ENCODE assay signal across 24 mouse cellular contexts in genomic region chr4:83441050-83441449, GRCm38 (mm10). TPM values are rescaled to one million over a fixed set of nuclear protein-coding genes. Genes with fewer than 3 reads are reported as not detected.
A peak's percentile ranks its signal among the peaks of the same experiment; 100 is the strongest.
DNase-seq lines count a peak whose midpoint lies in the region; ATAC-seq and TF ChIP-seq lines count a peak whose summit lies in the region.
"Had no signal": no experiment of that assay in that cellular context is flagged by ENCODE, and none has a peak within 500 bp of the region (broad histone marks: within the 10 kb centered on the region; RNA-seq: fewer than 3 reads in every experiment).

No protein-coding gene starts in this region.

- no peaks in the 10 kb centered on the region for H3K9me3 ChIP-seq in intestine, embryonic 14.5 days (ENCODE audit: control insufficient read depth, low read length)
- no peaks in the 10 kb centered on the region for H3K9me3 ChIP-seq in intestine, postnatal 0 days (ENCODE audit: control insufficient read depth)
- H3K9me3 ChIP-seq: embryonic facial prominence, embryonic 12.5 days; embryonic facial prominence, embryonic 15.5 days; G1E; hindbrain, embryonic 12.5 days; hindbrain, embryonic 15.5 days had no signal

- no peaks in the 10 kb centered on the region for H3K27me3 ChIP-seq in intestine, embryonic 14.5 days (replicated peaks; ENCODE audit: control insufficient read depth, insufficient read depth, low read length)
- H3K27me3 ChIP-seq in intestine, postnatal 0 days (replicated peaks; ENCODE audit: control insufficient read depth, insufficient read depth, low read length), result no peaks in the 10 kb centered on the region
- H3K27me3 ChIP-seq: embryonic facial prominence, embryonic 12.5 days; embryonic facial prominence, embryonic 15.5 days; hindbrain, embryonic 12.5 days; hindbrain, embryonic 15.5 days; Patski had no signal

- intact Hi-C loops in left cerebral cortex, adult 2 months (cut with DNase I), result no loop called here
- intact Hi-C loops in left cerebral cortex, postnatal 4 days (cut with DNase I), result no loop called here

- no peak overlapping the region for H3K4me2 ChIP-seq in intestine, embryonic 14.5 days (ENCODE audit: low read length)
- no peak overlapping the region for H3K4me2 ChIP-seq in intestine, postnatal 0 days (replicated peaks; ENCODE audit: low read depth)
- H3K4me2 ChIP-seq: embryonic facial prominence, embryonic 12.5 days; embryonic facial prominence, embryonic 15.5 days; heart, embryonic 11.5 days; hindbrain, embryonic 12.5 days; hindbrain, embryonic 15.5 days had no signal

- no peak overlapping the region for H3K9ac ChIP-seq in intestine, embryonic 14.5 days (ENCODE audit: low read length)
- H3K9ac ChIP-seq in intestine, postnatal 0 days (ENCODE audit: low read depth, low read length), result no peak overlapping the region
- H3K9ac ChIP-seq: embryonic facial prominence, embryonic 12.5 days; embryonic facial prominence, embryonic 15.5 days; forebrain, postnatal 0 days; hindbrain, embryonic 12.5 days; hindbrain, embryonic 15.5 days had no signal

- TF ChIP-seq CTCF in intestine, postnatal 0 days (IDR thresholded peaks at IDR 0.05; ENCODE audit: low read depth), result no peak
- TF ChIP-seq CTCF in left cerebral cortex, adult 2 months (IDR thresholded peaks at IDR 0.05), result no peak

- ATAC-seq in intestine, embryonic 14.5 days (replicated peaks; ENCODE audit: low FRiP score, low TSS enrichment, low read depth), result no peak
- ATAC-seq in intestine, postnatal 0 days, result no peak
- ATAC-seq in CD4-positive, CD25-positive, alpha-beta regulatory T cell, adult 4 months, result no peak
- ATAC-seq: forebrain, embryonic 14.5 days; forebrain, postnatal 0 days; Patski had no signal

- peak; percentile 2 for DNase-seq in intestine, embryonic 14.5 days (ENCODE audit: low spot score)
- no peak for DNase-seq in left cerebral cortex, adult 2 months (ENCODE audit: extremely low spot score in 1 of 2, low spot score in 2 of 2)
- no peak for DNase-seq in left cerebral cortex, postnatal 4 days
- DNase-seq in brain, adult 2 months (ENCODE audit: low read depth, low spot score), result peak; percentile 39
- DNase-seq in spleen, postnatal 4 days (ENCODE audit: low spot score in 2 of 2), result no peak
- DNase-seq: adrenal gland, postnatal 10 days; adrenal gland, postnatal 36 days; cerebellum, adult 11 months; cerebellum, adult 2 months; cerebellum, adult 9-11 months; cerebellum, postnatal 25 days; forebrain, postnatal 0 days; gastrocnemius, postnatal 10 days; gastrocnemius, postnatal 36 days had no signal

- WGBS in intestine, embryonic 14.5 days, result 91% methylated on average over 4 of the region's 4 CpGs
- 90% methylated on average over 4 of the region's 4 CpGs for WGBS in intestine, postnatal 0 days

- H3K27ac ChIP-seq in intestine, embryonic 14.5 days (ENCODE audit: low read depth), result no peak overlapping the region
- H3K27ac ChIP-seq in intestine, postnatal 0 days (ENCODE audit: low read depth, low read length), result no peak overlapping the region
- peak overlapping the region; percentile 40; the same call in 1 of the 2 replicates for H3K27ac ChIP-seq in left cerebral cortex, adult 2 months
- H3K27ac ChIP-seq: embryonic facial prominence, embryonic 12.5 days; embryonic facial prominence, embryonic 15.5 days; hindbrain, embryonic 12.5 days; hindbrain, embryonic 15.5 days had no signal

- no peak overlapping the region for H3K4me3 ChIP-seq in intestine, embryonic 14.5 days (ENCODE audit: low read depth, low read length)
- no peak overlapping the region for H3K4me3 ChIP-seq in intestine, postnatal 0 days (ENCODE audit: low read depth, low read length)
- H3K4me3 ChIP-seq in left cerebral cortex, adult 2 months, result no peak overlapping the region
- H3K4me3 ChIP-seq: embryonic facial prominence, embryonic 12.5 days; embryonic facial prominence, embryonic 15.5 days; hindbrain, embryonic 12.5 days; hindbrain, embryonic 15.5 days had no signal

- H3K4me1 ChIP-seq in intestine, embryonic 14.5 days (replicated peaks; ENCODE audit: control insufficient read depth, insufficient read depth, low read length), result no peaks in the 10 kb centered on the region
- H3K4me1 ChIP-seq in intestine, postnatal 0 days (replicated peaks; ENCODE audit: control insufficient read depth, insufficient read depth, low read length), result no peaks in the 10 kb centered on the region
- H3K4me1 ChIP-seq: embryonic facial prominence, embryonic 12.5 days; embryonic facial prominence, embryonic 15.5 days; hindbrain, embryonic 12.5 days; hindbrain, embryonic 15.5 days had no signal

- peaks cover 61% of the 10 kb centered on the region for H3K36me3 ChIP-seq in intestine, embryonic 14.5 days (ENCODE audit: control insufficient read depth, insufficient read depth, low read length)
- peaks cover 35% of the 10 kb centered on the region for H3K36me3 ChIP-seq in intestine, postnatal 0 days (ENCODE audit: control insufficient read depth, insufficient read depth)

RNA-seq across cellular contexts. Expression of gene Snapc3, which starts 23.5 kb away (rescaled TPM):
- 43.8 and 46.0 TPM in 2 replicates for polyA plus RNA-seq in intestine, embryonic 14.5 days (2014; fragmentation: Nextera tagmentation; extraction: Ambion mirVana)
- polyA plus RNA-seq in intestine, postnatal 0 days (2015; fragmentation: Nextera tagmentation; extraction: Ambion mirVana), result 12.6 and 13.3 TPM in 2 replicates
- 10 to 100 TPM; 40.9 to 44.5 TPM for total RNA-seq in left cerebral cortex, adult 2 months (2021)
- 10 to 100 TPM; 47.5 to 56.5 TPM for total RNA-seq in left cerebral cortex, postnatal 4 days (2021)
- 10 to 100 TPM; 39.8 to 48.2 TPM for polyA plus RNA-seq in CD4-positive, CD25-positive, alpha-beta regulatory T cell, adult 4 months (2017; shearing (Covaris generic))

RNA-seq across cellular contexts. Expression of gene Psip1, which starts 45.2 kb away (rescaled TPM):
- 123 and 132 TPM in 2 replicates for polyA plus RNA-seq in intestine, embryonic 14.5 days (2014; fragmentation: Nextera tagmentation; extraction: Ambion mirVana)
- polyA plus RNA-seq in intestine, postnatal 0 days (2015; fragmentation: Nextera tagmentation; extraction: Ambion mirVana), result 32.1 and 32.4 TPM in 2 replicates
- total RNA-seq in left cerebral cortex, adult 2 months (2021), result 100 to 1,000 TPM; 197 to 199 TPM
- 100 to 1,000 TPM; 271 to 277 TPM for total RNA-seq in left cerebral cortex, postnatal 4 days (2021)
- polyA plus RNA-seq in CD4-positive, CD25-positive, alpha-beta regulatory T cell, adult 4 months (2017; shearing (Covaris generic)), result 10 to 100 TPM; 66.0 to 83.8 TPM

Comparison
In these comparisons a context has a peak if more than half of its experiments do, and no peak if none do; other contexts are left out.
1. DNase-seq: peak in intestine, embryonic 14.5 days (single experiment) and brain, adult 2 months (single experiment); none in left cerebral cortex, adult 2 months (0 of 2), left cerebral cortex, postnatal 4 days (single experiment) and spleen, postnatal 4 days (0 of 2).